Mouse (Mus musculus) stomach, embryonic 16.5 days (tissue): ENCODE results near the gene Pip4k2c. TPM values are rescaled to one million over a fixed set of nuclear protein-coding genes. Genes with fewer than 3 reads are reported as not detected.
A peak's percentile ranks its signal among the peaks of the same experiment; 100 is the strongest.

Experiments
- ATAC-seq: fragments of 200-750 bp; cut with Nextera tagmentation; 2 replicates; pipeline ENCODE4 v1.8.0; 2017; ENCODE audit warnings: moderate number of reproducible peaks, moderate TSS enrichment; ENCODE audit not compliant: insufficient read depth, low FRiP score
- H3K27ac ChIP-seq: fragments of 300-500 bp; sonication (generic); 2 replicates; pipeline ENCODE4 v1.5.1; 2014; ENCODE audit warnings: low read length
- H3K27me3 ChIP-seq: fragments of 300-500 bp; sonication (generic); 2 replicates; pipeline ENCODE4 v1.6.1; 2014; ENCODE audit warnings: low read length, control low read depth, mixed read lengths; ENCODE audit not compliant: control insufficient read depth, insufficient read depth
- H3K36me3 ChIP-seq: fragments of 300-500 bp; sonication (generic); 2 replicates; pipeline ENCODE4 v1.6.1; 2014; ENCODE audit warnings: low read length; ENCODE audit not compliant: control insufficient read depth, insufficient read depth
- H3K4me1 ChIP-seq: fragments of 300-500 bp; sonication (generic); 2 replicates; pipeline ENCODE4 v1.6.1; 2014; ENCODE audit warnings: low read length, control low read depth, mixed read lengths; ENCODE audit not compliant: control insufficient read depth, insufficient read depth
- H3K4me2 ChIP-seq: fragments of 300-500 bp; sonication (generic); 2 replicates; pipeline ENCODE4 v1.6.1; 2014; ENCODE audit warnings: low read depth, low read length, mixed read lengths
- H3K4me3 ChIP-seq: fragments of 300-500 bp; sonication (generic); replicated peaks from 2 replicates; pipeline ENCODE4 v1.5.1; 2014; ENCODE audit warnings: mild to moderate bottlenecking, low read length
- H3K9ac ChIP-seq: fragments of 300-500 bp; sonication (generic); 2 replicates; pipeline ENCODE4 v1.6.1; 2014; ENCODE audit warnings: low read length
- H3K9me3 ChIP-seq: fragments of 300-500 bp; sonication (generic); replicated peaks from 2 replicates; pipeline ENCODE4 v1.6.1; 2016; ENCODE audit warnings: low read length, control low read depth; ENCODE audit not compliant: control insufficient read depth
- WGBS: fragments of 180-500 bp; shearing (Covaris S2); extraction: QIAGEN DNeasy Blood & Tissue Kit; methylation state at CpG from one replicate; pipeline ENCODE4 v1.1.7; 2014; 5-methylcytosine and 5-hydroxymethylcytosine counted together
- polyA plus RNA-seq: library from polyadenylated mRNA; unstranded; fragments of >200 nt; fragmentation: Nextera tagmentation; extraction: Ambion mirVana; gene quantifications from 2 replicates; pipeline ENCODE4 v1.2.1, GENCODE M21; 2015

Pip4k2c gene
- polyA plus RNA-seq, 1 experiment from 2014 or later, result 33.5 TPM

DNA sequence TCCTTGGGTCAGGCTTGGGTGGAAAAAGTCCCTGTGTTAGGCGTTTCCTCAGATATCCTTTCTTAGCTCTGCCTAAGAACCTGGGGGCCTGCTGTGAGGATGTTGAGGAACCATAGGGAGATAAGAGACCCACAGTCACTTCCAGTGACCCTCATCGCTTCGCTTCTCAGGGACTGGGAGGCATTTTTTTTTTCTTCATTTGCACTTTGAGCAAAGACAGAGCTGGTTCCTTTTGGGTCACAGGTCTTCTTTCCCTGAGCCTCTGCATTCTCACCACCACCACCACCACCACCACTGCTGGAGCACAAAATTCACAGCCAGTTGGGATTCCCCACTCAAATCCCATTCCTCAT, 30.7 kb downstream of the Pip4k2c start:
- H3K4me3 ChIP-seq, result no peak overlapping the region
- peaks cover 48% of the 10 kb centered on the region for H3K27me3 ChIP-seq
- H3K36me3 ChIP-seq, result no peaks in the 10 kb centered on the region
- H3K4me2 ChIP-seq, result peak overlapping the region; percentile 34; the same call in 1 of the 2 replicates
- no peak for ATAC-seq
- no peak overlapping the region for H3K27ac ChIP-seq
- no peak overlapping the region for H3K9ac ChIP-seq
- H3K4me1 ChIP-seq, result peaks cover 15% of the 10 kb centered on the region
- no peaks in the 10 kb centered on the region for H3K9me3 ChIP-seq
- 35% methylated on average over 3 of the region's 3 CpGs for WGBS

DNA sequence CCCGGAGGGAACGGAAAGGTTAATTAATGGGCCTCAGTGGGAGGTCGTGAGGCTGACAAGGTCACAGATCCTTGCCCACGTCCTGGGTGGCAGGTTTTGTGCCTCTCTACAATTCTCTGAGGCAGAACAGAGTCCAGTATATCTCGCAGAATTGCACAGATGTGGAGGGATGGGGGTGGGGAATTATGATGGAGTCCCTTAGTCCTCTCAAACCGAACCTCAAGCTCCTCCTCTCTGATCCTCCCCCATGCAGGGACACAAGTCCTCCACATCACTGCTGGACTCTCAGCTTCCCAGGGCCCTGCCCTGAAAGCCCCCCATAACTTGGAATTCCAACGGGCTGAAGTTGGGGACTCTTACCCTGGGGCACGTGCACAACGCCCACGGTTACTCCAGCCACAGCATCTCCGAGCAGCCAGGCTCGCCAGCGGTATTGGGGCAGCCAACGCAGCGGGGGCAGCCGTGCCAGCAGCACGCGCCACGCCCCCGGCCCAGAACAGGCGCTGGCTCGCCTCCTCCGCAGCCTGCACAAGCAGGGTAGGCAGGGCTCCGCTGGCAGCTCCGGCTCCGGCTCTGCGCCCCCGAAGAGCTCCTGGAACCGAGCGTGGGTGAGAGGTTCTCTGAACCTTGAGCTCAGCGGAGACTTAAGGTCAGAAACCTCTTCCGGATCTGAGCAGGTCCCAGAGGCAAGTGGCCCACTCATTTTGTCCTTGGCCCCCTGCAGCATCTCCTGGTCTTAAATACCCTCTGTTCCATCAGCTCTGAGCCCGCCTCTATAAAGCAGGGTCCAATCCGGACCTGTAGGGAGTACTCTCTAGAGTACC, 31.3 kb downstream of the Pip4k2c start, which contains the start of gene Slc26a10:
TSS of gene Slc26a10 (minus strand) at position 775 of the 824 bp plus-strand sequence.
- 4% methylated on average over 34 of the region's 34 CpGs for WGBS
- H3K4me1 ChIP-seq, result peaks cover 15% of the 10 kb centered on the region
- H3K27ac ChIP-seq, result no peak within 1 kb of the TSS
- H3K9me3 ChIP-seq, result no peaks in the 10 kb centered on the region
- H3K36me3 ChIP-seq, result no peaks in the 10 kb centered on the region
- H3K4me2 ChIP-seq, result peak within 1 kb of the TSS; percentile 34
- H3K9ac ChIP-seq, result peak within 1 kb of the TSS; percentile 38; the same call in 1 of the 2 replicates
- no peak for ATAC-seq
- H3K27me3 ChIP-seq, result peaks cover 48% of the 10 kb centered on the region
- H3K4me3 ChIP-seq, result peak within 1 kb of the TSS; percentile 10; the same call in 1 of the 2 replicates

DNA sequence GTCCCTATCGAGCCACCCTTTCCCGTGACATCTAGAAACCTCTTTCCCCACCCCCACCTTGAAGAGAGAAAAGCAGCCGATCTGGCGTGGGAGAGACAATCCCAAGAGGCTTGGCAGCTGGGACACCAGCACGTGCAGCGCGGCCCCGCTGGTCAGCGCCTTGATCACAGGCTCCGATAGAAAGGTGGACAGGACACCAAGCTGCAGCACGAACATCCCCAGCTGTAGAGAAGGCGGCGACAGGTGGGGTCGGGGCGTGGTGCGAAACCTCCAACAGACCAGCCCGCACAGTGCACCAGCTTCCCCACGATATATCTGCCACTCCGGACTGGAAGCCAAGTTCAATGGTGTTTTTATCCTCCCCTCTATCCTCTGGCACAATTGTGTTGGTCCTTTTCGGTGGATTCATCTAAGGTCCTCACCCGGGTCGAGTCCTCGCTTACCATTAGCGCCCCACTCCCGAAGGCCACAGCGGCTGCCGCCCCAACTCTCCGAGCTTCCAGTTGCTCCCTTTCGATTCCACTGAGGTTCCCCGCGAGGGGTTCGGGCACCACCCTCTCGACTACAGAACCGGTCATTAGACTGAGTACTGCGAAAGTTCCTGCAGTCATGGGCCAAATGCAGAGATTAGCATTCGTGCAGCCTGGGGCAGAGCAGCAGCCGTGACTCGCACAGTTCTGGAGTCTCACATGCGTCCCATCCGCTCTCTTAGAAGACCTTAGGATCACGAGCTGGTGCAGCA, 32.9 kb downstream of the Pip4k2c start:
- Histone ChIP-seq H3K36me3 (no peaks in the 10 kb centered on the region), H3K4me3 (peak overlapping the region; percentile 37), H3K27ac (no peak overlapping the region), H3K9me3 (no peaks in the 10 kb centered on the region), H3K9ac (peak overlapping the region; percentile 49), H3K4me1 (peaks cover 15% of the 10 kb centered on the region), H3K4me2 (peak overlapping the region; percentile 59), H3K27me3 (peaks cover 48% of the 10 kb centered on the region)
- WGBS, result 5% methylated on average over 41 of the region's 41 CpGs
- ATAC-seq, result no peak

DNA sequence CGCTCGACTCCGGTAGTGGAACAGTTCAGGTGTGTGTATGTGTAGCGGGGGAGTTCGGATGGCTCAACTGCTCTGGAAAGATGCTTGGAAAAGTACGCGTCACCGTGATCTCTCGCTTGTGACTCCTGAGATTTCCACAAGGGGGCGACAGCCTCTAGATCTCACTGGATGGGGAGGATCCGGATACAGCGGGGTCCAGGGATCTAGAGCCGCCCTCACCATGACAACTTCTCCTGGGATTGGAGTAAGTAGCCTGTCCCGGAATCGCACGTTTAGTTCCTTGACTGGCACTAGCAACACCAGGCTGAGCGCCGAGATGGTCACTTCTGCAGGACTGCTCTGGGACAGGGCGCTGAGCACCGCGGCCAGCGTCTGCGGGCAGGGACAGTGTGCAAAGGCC, 33.7 kb downstream of the Pip4k2c start:
- Histone ChIP-seq H3K9me3 (no peaks in the 10 kb centered on the region), H3K27ac (no peak overlapping the region), H3K4me3 (peak overlapping the region; percentile 37), H3K36me3 (no peaks in the 10 kb centered on the region), H3K27me3 (peaks cover 48% of the 10 kb centered on the region), H3K9ac (peak overlapping the region; percentile 49), H3K4me2 (peak overlapping the region; percentile 59), H3K4me1 (peaks cover 15% of the 10 kb centered on the region)
- WGBS, result 1% methylated on average over 23 of the region's 23 CpGs
- peak; percentile 56; the same call in 1 of the 2 replicates for ATAC-seq

DNA sequence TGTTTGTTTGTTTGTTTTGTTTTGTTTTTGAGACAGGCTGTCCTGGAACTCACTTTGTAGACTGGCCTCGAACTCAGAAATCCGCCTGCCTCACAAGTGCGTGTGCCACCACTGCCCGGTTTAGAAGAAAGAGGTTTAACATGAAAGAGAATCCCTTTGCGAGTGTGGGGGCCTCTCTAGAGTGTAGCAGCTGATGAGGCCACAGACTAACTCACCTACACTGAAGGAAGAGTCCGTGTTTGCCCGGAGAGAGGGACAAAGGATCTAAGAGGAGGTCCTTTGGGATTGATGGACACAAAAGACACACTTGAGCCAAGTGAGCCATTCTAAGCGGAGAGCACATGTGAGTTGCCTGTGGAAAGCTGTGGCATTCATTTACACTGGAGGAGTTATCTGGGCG, 34.1 kb downstream of the Pip4k2c start:
- Histone ChIP-seq H3K27ac (no peak overlapping the region), H3K4me1 (peaks cover 15% of the 10 kb centered on the region), H3K4me2 (no peak overlapping the region), H3K36me3 (no peaks in the 10 kb centered on the region), H3K4me3 (no peak overlapping the region), H3K9ac (no peak overlapping the region), H3K27me3 (peaks cover 48% of the 10 kb centered on the region), H3K9me3 (no peaks in the 10 kb centered on the region)
- WGBS, result 23% methylated on average over 9 of the region's 9 CpGs
- no peak for ATAC-seq

DNA sequence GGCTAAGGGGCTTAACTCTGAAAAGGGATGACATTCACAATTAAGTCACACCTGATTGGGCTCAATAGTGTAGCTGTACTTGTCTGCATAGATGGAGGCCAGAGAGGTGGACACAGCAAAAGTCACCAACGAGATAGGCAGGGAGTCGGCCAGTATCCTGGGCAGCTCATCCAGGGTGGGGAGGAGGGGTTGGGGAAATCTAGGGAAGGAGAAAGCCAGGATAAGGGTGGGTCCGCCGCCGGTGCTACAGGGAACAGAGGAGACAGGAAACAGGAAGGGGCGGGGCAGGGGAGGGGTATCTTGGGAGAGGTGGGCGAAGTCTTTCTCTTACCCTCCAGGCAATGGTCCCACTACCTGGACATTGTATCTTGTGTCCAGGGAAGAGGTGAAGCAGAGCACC, 34.6 kb downstream of the Pip4k2c start:
- H3K27me3 ChIP-seq, result peaks cover 45% of the 10 kb centered on the region
- no peak overlapping the region for H3K4me2 ChIP-seq

DNA sequence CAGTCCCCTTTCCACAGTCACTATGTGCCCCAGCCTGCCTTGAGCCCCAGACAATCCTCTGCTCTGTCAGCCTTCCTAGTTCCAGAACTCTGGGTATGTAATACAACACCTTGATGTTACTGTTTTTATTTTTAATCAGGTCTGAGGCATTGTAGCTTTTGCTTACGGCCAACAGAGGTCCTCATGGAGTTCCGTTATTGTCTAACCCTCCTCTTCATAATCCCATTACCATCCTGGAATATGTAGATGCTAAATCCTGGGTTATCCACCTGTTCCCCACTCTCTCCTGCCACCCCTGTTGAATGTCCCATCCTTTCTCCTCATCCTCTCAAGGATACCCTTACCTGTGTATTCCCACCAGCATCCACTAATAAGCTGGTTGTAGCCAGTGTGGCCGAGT, 35.2 kb downstream of the Pip4k2c start:
- no peak overlapping the region for H3K9ac ChIP-seq
- H3K27ac ChIP-seq, result no peak overlapping the region
- 38% methylated on average over 3 of the region's 3 CpGs for WGBS
- H3K36me3 ChIP-seq, result no peaks in the 10 kb centered on the region
- peaks cover 15% of the 10 kb centered on the region for H3K4me1 ChIP-seq
- ATAC-seq, result no peak
- H3K9me3 ChIP-seq, result no peaks in the 10 kb centered on the region
- H3K4me3 ChIP-seq, result no peak overlapping the region
- no peak overlapping the region for H3K4me2 ChIP-seq
- H3K27me3 ChIP-seq, result peaks cover 40% of the 10 kb centered on the region

More for the DNA sequence above, 34.6 kb downstream of the Pip4k2c start:
- H3K27ac ChIP-seq, result no peak overlapping the region
- no peak overlapping the region for H3K4me3 ChIP-seq
- no peak for ATAC-seq
- H3K36me3 ChIP-seq, result no peaks in the 10 kb centered on the region
- WGBS, result 11% methylated on average over 7 of the region's 7 CpGs
- H3K4me1 ChIP-seq, result peaks cover 15% of the 10 kb centered on the region
- no peak overlapping the region for H3K9ac ChIP-seq
- H3K9me3 ChIP-seq, result no peaks in the 10 kb centered on the region

DNA sequence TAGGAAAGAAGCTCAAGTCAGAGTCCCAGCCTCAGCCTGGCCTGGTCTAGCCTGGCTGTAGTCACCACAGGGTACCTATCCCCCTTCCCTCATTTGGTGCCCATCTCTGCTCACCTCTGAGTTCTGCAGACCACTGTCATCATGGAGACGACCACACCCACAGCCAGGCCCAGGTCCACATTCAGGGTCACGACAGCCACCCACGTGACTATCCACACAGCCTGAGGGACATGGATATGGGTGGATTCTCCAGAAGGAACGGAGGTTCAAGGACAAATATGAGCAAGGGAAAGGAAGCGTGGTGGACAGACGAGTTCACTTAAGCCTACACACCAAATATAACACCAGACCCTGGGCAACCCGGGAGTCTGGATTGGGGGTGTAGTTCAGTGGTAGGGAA, 37.2 kb downstream of the Pip4k2c start:
- peaks cover 33% of the 10 kb centered on the region for H3K27me3 ChIP-seq
- H3K36me3 ChIP-seq, result no peaks in the 10 kb centered on the region
- H3K9ac ChIP-seq, result no peak overlapping the region
- no peak for ATAC-seq
- H3K4me1 ChIP-seq, result peaks cover 25% of the 10 kb centered on the region
- no peak overlapping the region for H3K4me2 ChIP-seq
- H3K4me3 ChIP-seq, result no peak overlapping the region
- no peak overlapping the region for H3K27ac ChIP-seq
- WGBS, result 81% methylated on average over 7 of the region's 7 CpGs
- H3K9me3 ChIP-seq, result no peaks in the 10 kb centered on the region
